Mouse (Mus musculus) adrenal gland (tissue): ENCODE measurements around the gene Maml3.

Source experiments
- intact Hi-C: fragments of 180-260 bp; cut with DNase I; formaldehyde crosslinking; loops from one replicate; pipeline ENCODE4 v1.15.1; 2025

Gene Maml3

GRCm38 (mm10) chr3:51756283-51756682 lies 348.6 kb downstream of the Maml3 start:
- intact Hi-C loops, result no loop called here

GRCm38 (mm10) chr3:51753262-51753661 lies 351.6 kb downstream of the Maml3 start:
- intact Hi-C loops, result no loop called here

GRCm38 (mm10) chr3:51751440-51751839 lies 353.4 kb downstream of the Maml3 start:
- intact Hi-C loops, result no loop called here

- intact Hi-C loops, result no loop called here
These were observed 354.9 kb downstream of the Maml3 start for GRCm38 (mm10) chr3:51749812-51750481.

GRCm38 (mm10) chr3:51749421-51749811 lies 355.5 kb downstream of the Maml3 start:
- intact Hi-C loops, result no loop called here

- intact Hi-C loops, result no loop called here
These were observed 356.2 kb downstream of the Maml3 start for GRCm38 (mm10) chr3:51748436-51749376.

GRCm38 (mm10) chr3:51746816-51747215 lies 358.1 kb downstream of the Maml3 start:
- intact Hi-C loops, result no loop called here

GRCm38 (mm10) chr3:51745162-51745561 lies 359.7 kb downstream of the Maml3 start:
- intact Hi-C loops, result no loop called here

GRCm38 (mm10) chr3:51744339-51744759 lies 360.5 kb downstream of the Maml3 start:
- intact Hi-C loops, result no loop called here

GRCm38 (mm10) chr3:51742405-51742804 lies 362.5 kb downstream of the Maml3 start:
- intact Hi-C loops, result no loop called here

GRCm38 (mm10) chr3:51741824-51742223 lies 363.1 kb downstream of the Maml3 start:
- intact Hi-C loops, result no loop called here

GRCm38 (mm10) chr3:51739835-51740112 lies 365.1 kb downstream of the Maml3 start:
- intact Hi-C loops, result no loop called here

GRCm38 (mm10) chr3:51739049-51739834 lies 365.6 kb downstream of the Maml3 start:
- intact Hi-C loops, result no loop called here

- intact Hi-C loops, result no loop called here
These were observed 371.2 kb downstream of the Maml3 start for GRCm38 (mm10) chr3:51733685-51734084.

- intact Hi-C loops, result no loop called here
These were observed 372.8 kb downstream of the Maml3 start for GRCm38 (mm10) chr3:51731949-51732636.

- intact Hi-C loops, result no loop called here
These were observed 374.2 kb downstream of the Maml3 start for GRCm38 (mm10) chr3:51730662-51731061.

GRCm38 (mm10) chr3:51729109-51729918 lies 375.6 kb downstream of the Maml3 start:
- intact Hi-C loops, result no loop called here

GRCm38 (mm10) chr3:51728456-51728855 lies 376.4 kb downstream of the Maml3 start:
- intact Hi-C loops, result no loop called here

- intact Hi-C loops, result no loop called here
These were observed 376.9 kb downstream of the Maml3 start for GRCm38 (mm10) chr3:51727968-51728367.

GRCm38 (mm10) chr3:51727487-51727886 lies 377.4 kb downstream of the Maml3 start:
- intact Hi-C loops, result no loop called here
